Mouse (Mus musculus) thymus, adult 2 months (tissue): ENCODE data around the gene Gm21970.

Source experiments
- CTCF ChIP-seq: fragments of 200-500 bp; IDR thresholded peaks from 2 replicates; pipeline ENCODE4 v1.5.1; 2012; ENCODE audit warnings: mild to moderate bottlenecking, control low read depth, low read length, moderate library complexity, borderline replicate concordance; ENCODE audit not compliant: control insufficient read depth, poor library complexity, insufficient read depth; ENCODE audit errors: extremely low read depth
- POLR2A ChIP-seq: fragments of 200-500 bp; IDR thresholded peaks from 2 replicates; pipeline ENCODE4 v1.6.1; 2012; ENCODE audit warnings: mild to moderate bottlenecking, low read length, control low read depth, moderate library complexity; ENCODE audit not compliant: control insufficient read depth, poor library complexity, insufficient read depth; ENCODE audit errors: extremely low read depth

DNA sequence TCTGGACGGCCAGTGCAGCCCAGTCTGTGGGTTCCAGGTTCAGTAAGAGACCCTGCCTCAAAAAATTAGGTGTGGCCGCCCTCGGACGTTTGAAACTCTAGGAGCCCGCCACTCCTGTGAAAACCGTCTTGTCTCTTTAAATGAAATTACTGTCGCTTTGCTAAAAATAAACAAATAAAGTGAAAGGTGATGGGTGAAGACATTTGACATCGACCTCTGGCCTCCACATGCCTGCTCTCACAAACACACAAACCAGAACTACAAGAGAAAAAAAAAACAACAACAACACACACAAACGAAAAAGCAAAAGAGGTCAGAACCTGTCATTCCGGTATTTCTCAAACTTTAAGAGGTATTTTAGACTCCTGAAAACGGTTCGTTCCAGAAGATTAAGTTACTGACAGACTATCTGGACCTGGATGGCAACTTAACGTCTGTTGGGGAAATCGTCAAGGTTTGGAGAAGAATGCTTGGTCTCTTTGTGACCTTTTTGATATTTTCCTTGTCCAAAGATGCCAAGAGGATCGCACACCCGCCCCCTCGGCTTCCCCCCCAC, 13.0 kb upstream of the Gm21970 start:
- TF ChIP-seq POLR2A = no peak
- TF ChIP-seq CTCF = no peak
